In the genomic region with DNA sequence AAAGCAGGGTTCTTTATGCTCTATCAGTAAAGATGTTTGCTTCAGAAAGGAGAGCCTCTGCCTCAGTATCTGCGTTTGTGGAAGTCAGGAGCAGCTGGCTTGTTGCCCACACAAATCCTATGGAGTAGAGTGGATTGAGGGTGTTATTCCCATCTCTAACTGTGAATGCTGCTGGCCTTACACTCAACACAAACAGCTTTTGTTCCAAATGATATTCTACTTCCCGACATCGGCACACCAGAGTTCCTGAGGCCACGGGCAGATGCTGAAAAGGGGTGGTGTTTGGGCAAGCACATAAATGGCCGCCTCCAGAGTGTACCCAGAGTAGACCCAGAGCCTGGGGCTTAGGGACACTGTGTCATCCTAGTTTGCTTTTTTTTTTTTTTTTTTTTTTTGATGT, we compare ENCODE assay signal across 28 mouse cellular contexts.
"Had no signal": no experiment of that assay in that cellular context is flagged by ENCODE, and none has a peak within 500 bp of the region (broad histone marks: within the 10 kb centered on the region; RNA-seq: fewer than 3 reads in every experiment).

No protein-coding gene starts in this region.

- H3K9me3 ChIP-seq: embryonic facial prominence, embryonic 10.5 days; embryonic facial prominence, embryonic 12.5 days; embryonic facial prominence, embryonic 13.5 days; embryonic facial prominence, embryonic 15.5 days; forebrain, embryonic 10.5 days; forebrain, embryonic 12.5 days; forebrain, embryonic 13.5 days; forebrain, embryonic 15.5 days had no signal

- ATAC-seq: forebrain, embryonic 13.5 days; forebrain, embryonic 14.5 days; forebrain, embryonic 15.5 days; forebrain, embryonic 16.5 days; forebrain, postnatal 0 days had no signal

- H3K4me2 ChIP-seq: embryonic facial prominence, embryonic 12.5 days; embryonic facial prominence, embryonic 13.5 days; embryonic facial prominence, embryonic 15.5 days; forebrain, embryonic 12.5 days; forebrain, embryonic 13.5 days; forebrain, embryonic 15.5 days had no signal

- H3K36me3 ChIP-seq: embryonic facial prominence, embryonic 10.5 days; embryonic facial prominence, embryonic 12.5 days; embryonic facial prominence, embryonic 13.5 days; embryonic facial prominence, embryonic 15.5 days; forebrain, embryonic 10.5 days; forebrain, embryonic 12.5 days; forebrain, embryonic 15.5 days had no signal

- H3K27ac ChIP-seq: embryonic facial prominence, embryonic 10.5 days; embryonic facial prominence, embryonic 12.5 days; embryonic facial prominence, embryonic 13.5 days; embryonic facial prominence, embryonic 15.5 days; forebrain, embryonic 10.5 days; forebrain, embryonic 12.5 days; forebrain, embryonic 13.5 days; forebrain, embryonic 15.5 days; gastrocnemius, adult 2 months; heart, adult 2 months had no signal

- H3K4me3 ChIP-seq: embryonic facial prominence, embryonic 10.5 days; embryonic facial prominence, embryonic 12.5 days; embryonic facial prominence, embryonic 13.5 days; embryonic facial prominence, embryonic 15.5 days; erythroblast, embryonic 14.5 days; forebrain, embryonic 10.5 days; forebrain, embryonic 12.5 days; forebrain, embryonic 13.5 days; forebrain, embryonic 15.5 days; gastrocnemius, adult 2 months; heart, adult 2 months had no signal

- H3K9ac ChIP-seq: embryonic facial prominence, embryonic 12.5 days; embryonic facial prominence, embryonic 13.5 days; embryonic facial prominence, embryonic 15.5 days; forebrain, embryonic 12.5 days; forebrain, embryonic 13.5 days; forebrain, embryonic 15.5 days; forebrain, postnatal 0 days had no signal

- DNase-seq: cerebellum, adult 2 months; cerebellum, adult 8-10 months; cerebellum, adult 9-10 months; cerebellum, adult 9-11 months; cerebellum, postnatal 10 days; cerebellum, postnatal 14 days; cerebellum, postnatal 25 days; cerebellum, postnatal 36 days; embryo, embryonic 11 days; forebrain, postnatal 0 days; gastrocnemius, adult 2 months; gastrocnemius, postnatal 10 days; gastrocnemius, postnatal 14 days; gastrocnemius, postnatal 25 days; gastrocnemius, postnatal 36 days; heart, adult 18-20 months; heart, adult 2 months had no signal

- H3K27me3 ChIP-seq: embryonic facial prominence, embryonic 12.5 days; embryonic facial prominence, embryonic 13.5 days; embryonic facial prominence, embryonic 15.5 days; forebrain, embryonic 12.5 days; forebrain, embryonic 13.5 days; forebrain, embryonic 15.5 days had no signal

- H3K4me1 ChIP-seq: embryonic facial prominence, embryonic 15.5 days; forebrain, embryonic 10.5 days; forebrain, embryonic 12.5 days had no signal
